Mouse (Mus musculus): ENCODE measurements around the gene Pacsin3. TPM values are rescaled to one million over a fixed set of nuclear protein-coding genes. Genes with fewer than 3 reads are reported as not detected.

Pacsin3 gene
- polyA plus RNA-seq, 1 experiment from 2014 or later = 33.4 TPM

DNA sequence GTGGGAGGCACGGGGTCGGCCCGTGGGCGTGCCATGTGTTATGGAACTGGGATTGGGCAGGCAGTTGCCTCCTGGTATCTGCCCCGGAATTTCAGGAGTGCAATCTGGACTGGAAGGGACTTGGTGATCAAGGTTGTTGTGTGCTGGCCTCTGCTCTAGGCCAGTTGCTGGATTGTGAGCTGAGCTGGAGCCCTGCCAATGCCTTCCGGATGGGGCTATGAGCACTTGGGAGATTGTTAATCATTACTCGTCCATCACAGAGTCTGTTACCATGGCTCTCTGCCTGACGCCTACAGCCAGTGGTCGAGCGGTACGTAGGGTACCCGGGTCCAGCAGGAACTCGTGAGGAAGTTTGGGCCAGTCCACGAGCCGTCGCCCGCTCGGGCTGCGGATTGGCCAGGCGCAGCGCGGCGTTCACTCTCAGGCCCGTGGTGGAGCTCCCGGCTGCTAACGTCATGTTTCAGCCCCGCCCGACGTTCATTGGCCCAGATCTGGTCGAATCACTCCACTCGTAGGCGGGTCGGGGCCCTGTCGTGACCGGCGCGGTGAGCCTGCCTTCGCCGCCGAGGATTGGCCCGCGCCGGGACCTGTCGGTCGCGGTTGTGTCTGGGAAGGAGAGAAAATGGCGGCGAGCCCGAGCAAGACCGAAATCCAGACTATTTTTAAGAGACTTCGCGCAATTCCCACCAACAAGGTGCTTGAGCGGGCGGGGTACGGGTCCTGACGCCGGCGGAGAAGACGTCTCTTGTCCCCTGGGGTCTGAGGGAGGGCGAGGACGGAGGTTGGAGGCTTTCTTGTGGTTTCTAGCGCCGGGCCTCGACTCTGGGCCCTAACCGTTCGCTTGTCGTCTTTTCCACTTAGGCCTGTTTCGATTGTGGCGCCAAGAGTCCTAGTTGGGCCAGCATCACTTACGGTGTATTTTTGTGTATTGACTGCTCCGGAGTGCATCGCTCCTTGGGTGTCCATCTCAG is 9.2 kb downstream of the Pacsin3 start, which contains the start of gene Arfgap2:
Arfgap2 (plus strand) TSS at position 264 of the 971 bp plus-strand sequence.
- H3K36me3 ChIP-seq (replicated peaks) = peaks cover 69% of the 10 kb centered on the region

DNA sequence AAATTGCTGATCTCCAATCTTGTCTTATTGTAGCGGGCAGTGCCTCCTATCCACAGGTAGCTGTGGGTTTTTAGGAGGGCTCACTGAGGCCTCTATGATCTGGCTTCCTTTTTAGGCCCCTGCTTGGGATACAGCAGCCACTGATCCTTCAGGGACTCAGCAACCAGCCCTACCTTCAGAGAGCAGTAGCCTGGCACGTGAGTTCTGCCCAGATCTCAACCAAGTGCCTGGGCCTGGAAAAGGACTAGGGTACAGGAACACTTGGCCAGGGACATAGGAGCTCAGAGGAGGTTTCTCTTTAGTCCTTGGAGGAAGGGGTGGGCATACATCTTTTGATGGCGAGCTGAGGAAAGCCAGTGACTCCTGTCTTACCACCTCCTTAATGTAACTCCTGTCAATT is 12.3 kb downstream of the Pacsin3 start:
- Histone ChIP-seq H3K4me1 (peaks cover 25% of the 10 kb centered on the region), H3K27me3 (replicated peaks; ENCODE audit: low read depth, poor library complexity, severe bottlenecking) (no peaks in the 10 kb centered on the region), H3K4me3 (no peak overlapping the region), H3K36me3 (replicated peaks) (peaks cover 79% of the 10 kb centered on the region), H3K9me3 (no peaks in the 10 kb centered on the region), H3K27ac (replicated peaks) (no peak overlapping the region)
- DNase-seq (ENCODE audit: low spot score) = no peak
- WGBS = 92% methylated on average over 3 of the region's 3 CpGs

More for the DNA sequence above, 9.2 kb downstream of the Pacsin3 start, which contains the start of gene Arfgap2:
- H3K27me3 ChIP-seq (replicated peaks; ENCODE audit: low read depth, poor library complexity, severe bottlenecking) = no peaks in the 10 kb centered on the region
- peak within 1 kb of the TSS; percentile 92 for H3K4me3 ChIP-seq
- H3K9me3 ChIP-seq = no peaks in the 10 kb centered on the region
- peak; percentile 99 for DNase-seq (ENCODE audit: low spot score)
- 2% methylated on average over 72 of the region's 72 CpGs for WGBS
- H3K4me1 ChIP-seq = peaks cover 25% of the 10 kb centered on the region
- H3K27ac ChIP-seq (replicated peaks) = peak within 1 kb of the TSS; percentile 97

GRCm38 (mm10) chr2:91268706-91269105 is 13.0 kb downstream of the Pacsin3 start:
- Histone ChIP-seq H3K27ac (replicated peaks) (no peak overlapping the region), H3K9me3 (no peaks in the 10 kb centered on the region), H3K4me1 (peaks cover 24% of the 10 kb centered on the region), H3K36me3 (replicated peaks) (peaks cover 79% of the 10 kb centered on the region), H3K27me3 (replicated peaks; ENCODE audit: low read depth, poor library complexity, severe bottlenecking) (no peaks in the 10 kb centered on the region), H3K4me3 (no peak overlapping the region)
- WGBS = 91% methylated on average over 2 of the region's 2 CpGs
- DNase-seq (ENCODE audit: low spot score) = no peak

- Histone ChIP-seq H3K36me3 (replicated peaks) (peaks cover 84% of the 10 kb centered on the region), H3K4me1 (peaks cover 14% of the 10 kb centered on the region), H3K9me3 (no peaks in the 10 kb centered on the region), H3K4me3 (no peak overlapping the region), H3K27ac (replicated peaks) (no peak overlapping the region), H3K27me3 (replicated peaks; ENCODE audit: low read depth, poor library complexity, severe bottlenecking) (no peaks in the 10 kb centered on the region)
- no peak for DNase-seq (ENCODE audit: low spot score)
- WGBS = 94% methylated on average over 8 of the region's 8 CpGs
Observed at GRCm38 (mm10) chr2:91269687-91270133, 14.0 kb downstream of the Pacsin3 start.

GRCm38 (mm10) chr2:91278749-91279371 is 23.1 kb downstream of the Pacsin3 start:
- H3K9me3 ChIP-seq = no peaks in the 10 kb centered on the region
- peaks cover 49% of the 10 kb centered on the region for H3K36me3 ChIP-seq (replicated peaks)
- DNase-seq (ENCODE audit: low spot score) = peak; percentile 72
- 43% methylated on average over 10 of the region's 10 CpGs for WGBS
- no peaks in the 10 kb centered on the region for H3K27me3 ChIP-seq (replicated peaks; ENCODE audit: low read depth, poor library complexity, severe bottlenecking)
- H3K4me3 ChIP-seq = no peak overlapping the region
- peaks cover 22% of the 10 kb centered on the region for H3K4me1 ChIP-seq
- H3K27ac ChIP-seq (replicated peaks) = no peak overlapping the region; the same call in 1 of the 2 replicates

GRCm38 (mm10) chr2:91279372-91279755 is 23.6 kb downstream of the Pacsin3 start:
- Histone ChIP-seq H3K4me3 (no peak overlapping the region), H3K36me3 (replicated peaks) (peaks cover 44% of the 10 kb centered on the region), H3K9me3 (no peaks in the 10 kb centered on the region), H3K4me1 (peaks cover 22% of the 10 kb centered on the region), H3K27ac (replicated peaks) (no peak overlapping the region), H3K27me3 (replicated peaks; ENCODE audit: low read depth, poor library complexity, severe bottlenecking) (no peaks in the 10 kb centered on the region)
- DNase-seq (ENCODE audit: low spot score) = no peak
- WGBS = 88% methylated on average over 2 of the region's 2 CpGs

GRCm38 (mm10) chr2:91281366-91281765 is 25.6 kb downstream of the Pacsin3 start:
- H3K4me1 ChIP-seq = peaks cover 22% of the 10 kb centered on the region
- peak; percentile 32 for DNase-seq (ENCODE audit: low spot score)
- no peak overlapping the region for H3K4me3 ChIP-seq
- 0 out of 2 replicates have a peak overlapping the region, but pooled peaks have one; percentile 57 for H3K27ac ChIP-seq (replicated peaks)
- no peaks in the 10 kb centered on the region for H3K9me3 ChIP-seq
- no peaks in the 10 kb centered on the region for H3K27me3 ChIP-seq (replicated peaks; ENCODE audit: low read depth, poor library complexity, severe bottlenecking)
- peaks cover 24% of the 10 kb centered on the region for H3K36me3 ChIP-seq (replicated peaks)
- WGBS = 48% methylated on average over 5 of the region's 5 CpGs

GRCm38 (mm10) chr2:91283972-91284371 is 28.2 kb downstream of the Pacsin3 start:
- Histone ChIP-seq H3K27me3 (replicated peaks; ENCODE audit: low read depth, poor library complexity, severe bottlenecking) (no peaks in the 10 kb centered on the region), H3K9me3 (no peaks in the 10 kb centered on the region), H3K4me1 (peaks cover 22% of the 10 kb centered on the region), H3K27ac (replicated peaks) (no peak overlapping the region), H3K4me3 (no peak overlapping the region), H3K36me3 (replicated peaks) (peaks cover 4% of the 10 kb centered on the region)
- 83% methylated on average over 3 of the region's 3 CpGs for WGBS
- no peak for DNase-seq (ENCODE audit: low spot score)

DNA sequence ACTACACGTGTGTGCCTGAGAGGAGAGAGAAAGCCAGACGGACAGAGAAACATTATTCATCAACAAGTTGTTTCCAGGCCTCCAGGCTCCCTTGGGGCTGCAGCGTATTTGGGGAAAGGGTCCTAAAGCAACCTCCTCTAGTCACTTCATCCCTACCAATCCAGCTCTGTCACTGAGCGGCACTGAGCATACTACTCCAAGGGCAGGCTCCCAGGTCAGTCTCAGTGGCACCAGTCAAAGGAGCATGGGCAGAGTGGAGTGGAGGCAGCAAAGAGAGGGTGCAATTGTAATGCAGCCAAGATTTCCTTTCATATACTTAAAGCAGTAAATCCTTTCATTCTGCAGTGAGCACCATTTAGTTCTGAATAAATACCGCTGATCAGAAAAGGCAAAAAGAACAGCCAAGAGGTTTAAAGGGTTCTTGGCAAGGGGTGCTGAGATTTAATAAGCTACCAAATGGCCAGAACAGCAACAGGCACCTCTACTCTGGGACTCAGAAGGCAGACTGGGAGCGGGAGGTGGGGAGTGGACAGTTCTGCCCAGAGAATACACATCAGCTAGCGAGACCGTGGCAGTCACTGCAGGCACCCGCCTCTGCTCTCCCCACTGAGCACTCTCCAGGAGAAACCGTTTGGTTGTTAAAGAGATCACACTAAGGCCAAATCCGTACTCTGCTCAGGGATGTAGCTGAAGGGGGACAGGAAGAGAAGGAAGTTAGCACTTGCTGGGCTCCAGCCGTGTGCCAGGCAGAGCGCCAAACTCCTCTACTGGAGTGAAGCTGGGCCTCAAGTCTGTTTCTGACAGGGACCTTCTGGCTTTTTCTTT is 28.8 kb downstream of the Pacsin3 start:
- 73% methylated on average over 13 of the region's 13 CpGs for WGBS
- Histone ChIP-seq H3K4me1 (peaks cover 22% of the 10 kb centered on the region), H3K36me3 (replicated peaks) (peaks cover 4% of the 10 kb centered on the region), H3K27ac (replicated peaks) (no peak overlapping the region), H3K4me3 (no peak overlapping the region), H3K9me3 (no peaks in the 10 kb centered on the region), H3K27me3 (replicated peaks; ENCODE audit: low read depth, poor library complexity, severe bottlenecking) (no peaks in the 10 kb centered on the region)
- no peak for DNase-seq (ENCODE audit: low spot score)

- Histone ChIP-seq H3K4me3 (no peak overlapping the region), H3K27me3 (replicated peaks; ENCODE audit: low read depth, poor library complexity, severe bottlenecking) (no peaks in the 10 kb centered on the region), H3K27ac (replicated peaks) (0 out of 2 replicates have a peak overlapping the region, but pooled peaks have one; percentile 10), H3K4me1 (peaks cover 23% of the 10 kb centered on the region), H3K9me3 (no peaks in the 10 kb centered on the region), H3K36me3 (replicated peaks) (peaks cover 4% of the 10 kb centered on the region)
- 16% methylated on average over 7 of the region's 7 CpGs for WGBS
- peak; percentile 86 for DNase-seq (ENCODE audit: low spot score)
Observed at GRCm38 (mm10) chr2:91285885-91286505, 30.2 kb downstream of the Pacsin3 start.

DNA sequence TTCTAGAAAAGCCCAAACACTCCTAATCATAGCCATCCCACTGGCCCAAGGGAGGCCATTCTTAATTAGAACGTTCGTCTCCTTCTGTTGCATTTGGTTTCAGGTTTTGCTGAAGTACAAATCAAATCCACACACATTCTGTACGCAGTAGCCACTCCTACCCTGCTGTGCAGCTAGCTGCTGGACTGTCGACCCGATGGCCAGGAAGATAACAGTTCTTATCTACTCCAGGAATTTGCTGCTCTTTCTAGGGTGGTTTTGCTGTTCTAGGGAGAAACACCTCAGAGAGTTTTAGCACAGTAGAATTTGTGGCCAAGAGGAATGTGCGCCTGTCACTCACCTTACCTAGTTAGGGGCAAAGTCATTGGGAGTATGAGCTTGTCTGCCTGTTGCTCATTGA is 31.8 kb downstream of the Pacsin3 start:
- Histone ChIP-seq H3K27me3 (replicated peaks; ENCODE audit: low read depth, poor library complexity, severe bottlenecking) (no peaks in the 10 kb centered on the region), H3K36me3 (replicated peaks) (peaks cover 4% of the 10 kb centered on the region), H3K4me3 (no peak overlapping the region), H3K27ac (replicated peaks) (no peak overlapping the region; the same call in 1 of the 2 replicates), H3K9me3 (no peaks in the 10 kb centered on the region), H3K4me1 (peaks cover 23% of the 10 kb centered on the region)
- DNase-seq (ENCODE audit: low spot score) = no peak
- 62% methylated on average over 6 of the region's 6 CpGs for WGBS

All from embryonic facial prominence, embryonic 10.5 days (tissue).